Mouse (Mus musculus) right cerebral cortex, postnatal 4 days (tissue): ENCODE measurements at regions not wholly inside any gene's neighbourhood (a gene's known extent, or its start where the extent isn't known, plus 50 kb on each side); places are given as distances from the start of the nearest gene placed in this dataset.

Source experiments
- DNase-seq: peaks from one replicate; pipeline ENCODE4 v3.0.0-alpha.2; 2022

GRCm38 (mm10) chr8:115626396-115627136 is 81.0 kb downstream of the Maf start:
- DNase-seq: no peak

- DNase-seq: no peak
Measured at GRCm38 (mm10) chr8:115625072-115625471, 82.5 kb downstream of the Maf start.

- no peak for DNase-seq
Measured at GRCm38 (mm10) chr8:115618049-115618760, 89.4 kb downstream of the Maf start.

- peak; percentile 4 for DNase-seq
Measured at GRCm38 (mm10) chr8:115616871-115617605, 90.6 kb downstream of the Maf start.

- no peak for DNase-seq
Measured at GRCm38 (mm10) chr8:115613946-115614584, 93.5 kb downstream of the Maf start.

- DNase-seq: no peak
Measured at GRCm38 (mm10) chr8:115612119-115612518, 95.5 kb downstream of the Maf start.

- DNase-seq: no peak
Measured at GRCm38 (mm10) chr8:115599771-115600170, 107.8 kb downstream of the Maf start.

GRCm38 (mm10) chr8:115597226-115597953 is 110.2 kb downstream of the Maf start:
- DNase-seq: peak; percentile 32

GRCm38 (mm10) chr8:115589721-115590120 is 117.9 kb downstream of the Maf start:
- no peak for DNase-seq

- no peak for DNase-seq
Measured at GRCm38 (mm10) chr8:115589076-115589475, 118.5 kb downstream of the Maf start.

- no peak for DNase-seq
Measured at GRCm38 (mm10) chr8:115584311-115584907, 123.2 kb downstream of the Maf start.

- DNase-seq: no peak
Measured at GRCm38 (mm10) chr8:115583221-115583620, 124.4 kb downstream of the Maf start.

GRCm38 (mm10) chr8:115581940-115582517 is 125.6 kb downstream of the Maf start:
- no peak for DNase-seq

- DNase-seq: no peak
Measured at GRCm38 (mm10) chr8:115568394-115568793, 139.2 kb downstream of the Maf start.

- DNase-seq: no peak
Measured at GRCm38 (mm10) chr8:115565768-115566167, 141.8 kb downstream of the Maf start.

- no peak for DNase-seq
Measured at GRCm38 (mm10) chr8:115562362-115562761, 145.2 kb downstream of the Maf start.

- no peak for DNase-seq
Measured at GRCm38 (mm10) chr8:115560985-115561916, 146.3 kb downstream of the Maf start.

GRCm38 (mm10) chr8:115555452-115555851 is 152.1 kb downstream of the Maf start:
- no peak for DNase-seq

- no peak for DNase-seq
Measured at GRCm38 (mm10) chr8:115554185-115554584, 153.4 kb downstream of the Maf start.

GRCm38 (mm10) chr8:115551262-115551661 is 156.3 kb downstream of the Maf start:
- no peak for DNase-seq
